Mouse (Mus musculus) heart, adult 2 months (tissue): ENCODE data around the gene Tmem189.

Experiments used
- CTCF ChIP-seq: fragments of 200-600 bp; IDR thresholded peaks from 2 replicates; pipeline ENCODE4 v1.8.1; 2022; ENCODE audit warnings: antibody characterized with exemption, mild to moderate bottlenecking, moderate library complexity
- EP300 ChIP-seq: fragments of 200-500 bp; IDR thresholded peaks from 2 replicates; pipeline ENCODE4 v1.6.1; 2011; ENCODE audit warnings: low read depth, low read length, control low read depth; ENCODE audit not compliant: insufficient read depth
- POLR2A ChIP-seq: fragments of 200-500 bp; IDR thresholded peaks from 2 replicates; pipeline ENCODE4 v1.6.1; 2011; ENCODE audit warnings: mild to moderate bottlenecking, low read depth, low read length, control low read depth; ENCODE audit not compliant: insufficient read depth

- TF ChIP-seq CTCF: no peak
- TF ChIP-seq POLR2A: no peak
- TF ChIP-seq EP300: no peak
Observed at GRCm38 (mm10) chr2:167634865-167635512, 54.6 kb downstream of the Tmem189 start.
